Mouse (Mus musculus): ENCODE measurements around the gene Sema3g.

GRCm38 (mm10) chr14:31195521-31195920 lies 22.1 kb upstream of the Sema3g start:
- no peak for TF ChIP-seq POLR2AphosphoS5 (IDR thresholded peaks at IDR 0.05; ENCODE audit: insufficient replicate concordance, low read depth, low read length)
- no peak for TF ChIP-seq GATA1 (IDR thresholded peaks at IDR 0.05; ENCODE audit: borderline replicate concordance, low read length)
- no peak for TF ChIP-seq CTCF (IDR thresholded peaks at IDR 0.05; ENCODE audit: low read depth, low read length)
- no peak for TF ChIP-seq GATA2 (IDR thresholded peaks at IDR 0.05; ENCODE audit: borderline replicate concordance, low read depth, low read length)
- no peak for TF ChIP-seq TAL1 (conservative IDR thresholded peaks at IDR 0.05; ENCODE audit: low read depth, low read length)

Data from G1E (cell line).